ENCODE assay signal across 36 mouse cellular contexts in the genomic region with DNA sequence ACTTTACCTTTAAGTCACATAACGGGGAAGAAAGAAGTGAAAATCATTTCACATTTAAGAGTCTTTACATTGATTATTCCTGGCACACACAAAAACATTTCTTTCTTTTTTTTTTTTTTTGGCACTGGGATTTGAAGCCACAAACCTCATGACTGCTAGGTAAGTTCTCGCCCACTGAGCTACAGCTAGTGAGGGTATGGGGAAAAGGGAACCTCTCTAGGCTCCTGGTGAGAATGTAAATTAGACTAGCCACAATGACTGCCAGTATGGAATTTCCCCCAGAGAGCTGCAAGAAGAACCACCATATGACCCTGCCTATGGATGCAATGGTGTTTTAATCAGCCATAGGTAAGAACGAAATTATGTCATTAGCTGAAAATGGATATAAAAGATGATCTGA. TPM values are rescaled to one million over a fixed set of nuclear protein-coding genes. Genes with fewer than 3 reads are reported as not detected.
"Had no signal": no experiment of that assay in that cellular context is flagged by ENCODE, and none has a peak within 500 bp of the region (broad histone marks: within the 10 kb centered on the region; RNA-seq: fewer than 3 reads in every experiment).

No protein-coding gene starts in this region.

- H3K9ac ChIP-seq: embryonic facial prominence, embryonic 12.5 days; embryonic facial prominence, embryonic 13.5 days; embryonic facial prominence, embryonic 15.5 days; forebrain, embryonic 12.5 days; forebrain, embryonic 13.5 days; forebrain, embryonic 15.5 days; forebrain, postnatal 0 days had no signal

- H3K27ac ChIP-seq: embryonic facial prominence, embryonic 10.5 days; embryonic facial prominence, embryonic 12.5 days; embryonic facial prominence, embryonic 13.5 days; embryonic facial prominence, embryonic 15.5 days; forebrain, embryonic 10.5 days; forebrain, embryonic 12.5 days; forebrain, embryonic 13.5 days; forebrain, embryonic 15.5 days; gastrocnemius, adult 2 months; heart, adult 2 months had no signal

- ATAC-seq: forebrain, embryonic 13.5 days; forebrain, embryonic 14.5 days; forebrain, embryonic 15.5 days; forebrain, embryonic 16.5 days had no signal

- DNase-seq: cerebellum, adult 8-10 months; cerebellum, adult 9-10 months; cerebellum, adult 9-11 months; cerebellum, postnatal 10 days; cerebellum, postnatal 14 days; cerebellum, postnatal 25 days; cerebellum, postnatal 36 days; embryo, embryonic 11 days; gastrocnemius, adult 2 months; gastrocnemius, postnatal 10 days; gastrocnemius, postnatal 14 days; gastrocnemius, postnatal 25 days; gastrocnemius, postnatal 36 days; heart, adult 11 months; heart, adult 18-20 months; heart, adult 2 months had no signal

- H3K9me3 ChIP-seq: embryonic facial prominence, embryonic 10.5 days; embryonic facial prominence, embryonic 12.5 days; embryonic facial prominence, embryonic 13.5 days; embryonic facial prominence, embryonic 15.5 days; forebrain, embryonic 10.5 days; forebrain, embryonic 12.5 days; forebrain, embryonic 13.5 days; forebrain, embryonic 15.5 days had no signal

- H3K27me3 ChIP-seq: embryonic facial prominence, embryonic 12.5 days; embryonic facial prominence, embryonic 13.5 days; embryonic facial prominence, embryonic 15.5 days; forebrain, embryonic 12.5 days; forebrain, embryonic 13.5 days; forebrain, embryonic 15.5 days had no signal

- H3K4me1 ChIP-seq: embryonic facial prominence, embryonic 10.5 days; embryonic facial prominence, embryonic 12.5 days; embryonic facial prominence, embryonic 13.5 days; embryonic facial prominence, embryonic 15.5 days; forebrain, embryonic 10.5 days; forebrain, embryonic 12.5 days; forebrain, embryonic 13.5 days; forebrain, embryonic 15.5 days had no signal

- H3K4me3 ChIP-seq: embryonic facial prominence, embryonic 10.5 days; embryonic facial prominence, embryonic 12.5 days; embryonic facial prominence, embryonic 13.5 days; embryonic facial prominence, embryonic 15.5 days; erythroblast, embryonic 14.5 days; forebrain, embryonic 10.5 days; forebrain, embryonic 12.5 days; forebrain, embryonic 13.5 days; forebrain, embryonic 15.5 days; gastrocnemius, adult 2 months; heart, adult 2 months had no signal

- H3K36me3 ChIP-seq: embryonic facial prominence, embryonic 10.5 days; embryonic facial prominence, embryonic 12.5 days; embryonic facial prominence, embryonic 13.5 days; embryonic facial prominence, embryonic 15.5 days; forebrain, embryonic 10.5 days; forebrain, embryonic 12.5 days; forebrain, embryonic 15.5 days had no signal

- H3K4me2 ChIP-seq: embryonic facial prominence, embryonic 12.5 days; embryonic facial prominence, embryonic 13.5 days; embryonic facial prominence, embryonic 15.5 days; forebrain, embryonic 12.5 days; forebrain, embryonic 13.5 days; forebrain, embryonic 15.5 days had no signal

RNA-seq across cellular contexts. Expression of a gene that starts 49.9 kb away (rescaled TPM):
- total RNA-seq: common myeloid progenitor, adult 5-6 weeks; forebrain, postnatal 0 days; gastrocnemius, adult 18-20 months; gastrocnemius, adult 2 months; gastrocnemius, adult 8-10 months; gastrocnemius, postnatal 14 days; gastrocnemius, postnatal 25 days; gastrocnemius, postnatal 36 days; heart, adult 18-20 months; heart, adult 2 months; heart, adult 8-10 months had no signal
- polyA plus RNA-seq: cortical plate, adult 2 months; embryonic facial prominence, embryonic 10.5 days; erythroblast, embryonic 14.5 days; forebrain, embryonic 10.5 days; forebrain, embryonic 12.5 days; forebrain, embryonic 13.5 days; forebrain, embryonic 14.5 days; forebrain, embryonic 15.5 days; forebrain, embryonic 16.5 days; forebrain, postnatal 0 days; frontal cortex, adult 2 months; gonadal fat pad, adult 2 months; heart, adult 2 months had no signal

RNA-seq across cellular contexts. Expression of a gene that starts 56.8 kb away (rescaled TPM):
- total RNA-seq: common myeloid progenitor, adult 5-6 weeks; granulocyte monocyte progenitor cell, adult 5-6 weeks; heart, adult 18-20 months had no signal
- polyA plus RNA-seq: erythroblast, embryonic 14.5 days; forebrain, embryonic 13.5 days; forebrain, embryonic 14.5 days; heart, adult 2 months had no signal
